ENCODE assay signal across 7 mouse cellular contexts in the genomic region with DNA sequence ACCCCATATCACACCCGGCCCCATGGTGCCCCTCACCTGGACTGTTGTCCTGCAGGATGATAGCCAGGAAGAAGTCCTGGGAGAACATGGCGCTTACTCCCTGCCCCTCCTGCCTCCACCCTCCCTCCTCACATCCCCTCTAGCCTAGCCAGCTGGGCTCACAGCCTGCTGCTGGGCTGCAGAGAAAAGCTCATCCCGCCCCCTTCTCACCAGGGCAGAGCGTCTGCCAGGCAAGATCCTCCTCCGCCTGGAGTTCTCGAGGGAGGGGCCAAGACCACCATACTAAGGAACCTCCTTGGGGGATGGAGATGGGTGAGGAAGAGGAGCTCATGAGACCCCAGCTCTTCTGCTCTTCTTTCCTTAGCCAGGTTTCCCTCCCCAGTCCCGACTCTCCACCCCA. TPM values are rescaled to one million over a fixed set of nuclear protein-coding genes. Genes with fewer than 3 reads are reported as not detected.
A peak's percentile ranks its signal among the peaks of the same experiment; 100 is the strongest.
DNase-seq lines count a peak whose midpoint lies in the region; ATAC-seq and TF ChIP-seq lines count a peak whose summit lies in the region.

No protein-coding gene starts in this region.

- peak overlapping the region; percentile 69 for H3K9ac ChIP-seq in midbrain, embryonic 13.5 days (replicated peaks)

- DNase-seq in testis, postnatal 14 days (ENCODE audit: low spot score): no peak
- DNase-seq in frontal cortex, postnatal 10 days (ENCODE audit: low spot score in 2 of 2): peak; percentile 71 to 78
- no peak for DNase-seq in thymus, postnatal 10 days (ENCODE audit: low spot score in 2 of 2)
- DNase-seq in heart, adult 11 months: no peak

- TF ChIP-seq POLR2A in testis, adult 2 months (IDR thresholded peaks at IDR 0.05; ENCODE audit: control insufficient read depth, low read depth, low read length): no peak

- no peak overlapping the region for H3K27ac ChIP-seq in testis, adult 2 months (ENCODE audit: control insufficient read depth, insufficient read depth, low read depth, low read length)
- H3K27ac ChIP-seq in midbrain, embryonic 13.5 days: peak overlapping the region; percentile 93

- peak; percentile 71 for ATAC-seq in midbrain, embryonic 13.5 days
- ATAC-seq in megakaryocyte-erythroid progenitor cell, adult 5-6 weeks (replicated peaks; ENCODE audit: low FRiP score, low TSS enrichment, poor library complexity, severe bottlenecking): no peak

- H3K4me2 ChIP-seq in midbrain, embryonic 13.5 days (replicated peaks): peak overlapping the region; percentile 66

- H3K4me3 ChIP-seq in testis, adult 2 months (ENCODE audit: control insufficient read depth, low read depth, low read length): peak overlapping the region; percentile 32
- H3K4me3 ChIP-seq in midbrain, embryonic 13.5 days (replicated peaks): peak overlapping the region; percentile 38

- H3K4me1 ChIP-seq in testis, adult 2 months (ENCODE audit: control insufficient read depth, insufficient read depth, low read length): peaks cover 9% of the 10 kb centered on the region
- peaks cover 54% of the 10 kb centered on the region for H3K4me1 ChIP-seq in midbrain, embryonic 13.5 days (replicated peaks)

- H3K36me3 ChIP-seq in testis, adult 2 months (ENCODE audit: control insufficient read depth, insufficient read depth, low read length): no peaks in the 10 kb centered on the region
- H3K36me3 ChIP-seq in midbrain, embryonic 13.5 days: peaks cover 56% of the 10 kb centered on the region

- TF ChIP-seq CTCF in testis, adult 2 months (IDR thresholded peaks at IDR 0.05; ENCODE audit: control insufficient read depth, insufficient read depth, insufficient replicate concordance, low read depth, low read length): no peak

- H3K9me3 ChIP-seq in midbrain, embryonic 13.5 days: no peaks in the 10 kb centered on the region

- 8% methylated on average over 5 of the region's 7 CpGs for WGBS in midbrain, embryonic 13.5 days

- H3K27me3 ChIP-seq in testis, adult 2 months (ENCODE audit: control insufficient read depth, insufficient read depth, low read length): no peaks in the 10 kb centered on the region
- H3K27me3 ChIP-seq in midbrain, embryonic 13.5 days: no peaks in the 10 kb centered on the region

RNA-seq across cellular contexts. Expression of a gene that starts 12.9 kb away (rescaled TPM):
- 33.9 and 37.4 TPM in 2 replicates for polyA plus RNA-seq in testis, adult 2 months (2012; rRNA removed)
- polyA plus RNA-seq in midbrain, embryonic 13.5 days (2015; fragmentation: Nextera tagmentation; extraction: Ambion mirVana): 234 and 240 TPM in 2 replicates
- total RNA-seq in megakaryocyte-erythroid progenitor cell, adult 5-6 weeks (2014; fragmentation: Nextera tagmentation): not detected in 2 replicates
- total RNA-seq in megakaryocyte-erythroid progenitor cell, adult 5-6 weeks (2017): 0.56 TPM in 1 of 2 replicates, not detected in the other

RNA-seq across cellular contexts. Expression of a gene that starts 14.4 kb away (rescaled TPM):
- polyA plus RNA-seq in testis, adult 2 months (2012; rRNA removed): 3.9 and 4.0 TPM in 2 replicates
- 66.3 and 68.9 TPM in 2 replicates for polyA plus RNA-seq in midbrain, embryonic 13.5 days (2015; fragmentation: Nextera tagmentation; extraction: Ambion mirVana)
- 17.5 and 17.6 TPM in 2 replicates for total RNA-seq in megakaryocyte-erythroid progenitor cell, adult 5-6 weeks (2014; fragmentation: Nextera tagmentation)
- total RNA-seq in megakaryocyte-erythroid progenitor cell, adult 5-6 weeks (2017): 17.1 and 20.1 TPM in 2 replicates

RNA-seq across cellular contexts. Expression of a gene that starts 31.4 kb away (rescaled TPM):
- polyA plus RNA-seq in testis, adult 2 months (2012; rRNA removed): 0.30 and 0.36 TPM in 2 replicates
- 0.44 TPM in 1 of 2 replicates, not detected in the other for polyA plus RNA-seq in midbrain, embryonic 13.5 days (2015; fragmentation: Nextera tagmentation; extraction: Ambion mirVana)
- total RNA-seq in megakaryocyte-erythroid progenitor cell, adult 5-6 weeks (2014; fragmentation: Nextera tagmentation): not detected in 2 replicates
- total RNA-seq in megakaryocyte-erythroid progenitor cell, adult 5-6 weeks (2017): not detected in 2 replicates

Comparison
In these comparisons a context has a peak if more than half of its experiments do, and no peak if none do; other contexts are left out.
1. DNase-seq: peak in frontal cortex, postnatal 10 days (2 of 2); none in testis, postnatal 14 days (single experiment), thymus, postnatal 10 days (0 of 2) and heart, adult 11 months (single experiment).
2. RNA of a gene that starts 14.4 kb away (polyA plus RNA-seq): 66.3 to 68.9 TPM in midbrain, embryonic 13.5 days; 3.9 to 4.0 TPM in testis, adult 2 months; every median in the first group is over 10 times any median in the second.